Mouse (Mus musculus): ENCODE data around the gene Pced1b.
"Not testable (repeated sequence)": the region's sequence is repeated elsewhere in the genome, so short reads cannot be mapped to it uniquely, and the experiment has no call there.

The Pced1b gene

DNA sequence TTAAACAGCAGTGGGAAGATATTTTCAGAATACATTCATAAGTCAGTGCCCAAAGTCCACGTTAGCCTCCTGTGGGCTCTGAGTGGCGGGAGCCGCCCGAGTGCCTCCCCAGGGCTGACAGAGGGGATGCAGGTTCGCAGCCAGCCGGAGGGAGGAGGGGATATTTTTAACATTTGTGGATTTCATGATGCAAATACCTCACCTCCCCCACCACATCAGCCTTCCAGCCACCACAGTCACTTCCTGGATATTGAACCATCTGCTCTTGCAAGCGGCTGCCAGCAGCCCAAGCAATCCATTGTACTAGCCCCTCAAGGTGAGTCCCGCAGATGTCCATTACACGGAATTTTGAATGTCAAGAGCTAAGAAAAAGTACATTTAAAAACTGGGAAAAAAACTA, 95.4 kb downstream of the Pced1b start:
- DNase-seq (ENCODE audit: low spot score in 2 of 2), result no peak

DNA sequence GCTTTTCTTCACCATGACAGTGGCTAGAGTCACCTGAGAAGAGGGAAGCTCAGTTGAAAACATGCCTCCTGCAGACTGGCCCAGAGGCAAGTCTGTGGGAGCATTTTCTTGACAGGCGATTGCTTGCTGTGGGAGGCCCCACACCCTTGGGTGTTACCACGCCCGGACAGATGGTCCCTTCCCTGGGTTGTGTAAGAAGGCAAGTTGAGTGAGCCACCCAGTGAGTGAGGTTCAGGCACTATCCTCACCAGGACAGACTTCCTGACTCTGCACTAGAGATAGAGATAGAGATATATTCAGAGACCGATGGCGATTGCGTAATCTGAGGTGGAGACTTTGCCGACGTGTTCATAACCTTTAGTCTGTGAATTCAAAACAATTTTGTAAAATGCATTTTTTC, 96.0 kb downstream of the Pced1b start:
- DNase-seq (ENCODE audit: low spot score in 2 of 2), result peak in 1 of 2 experiments; percentile 12

DNA sequence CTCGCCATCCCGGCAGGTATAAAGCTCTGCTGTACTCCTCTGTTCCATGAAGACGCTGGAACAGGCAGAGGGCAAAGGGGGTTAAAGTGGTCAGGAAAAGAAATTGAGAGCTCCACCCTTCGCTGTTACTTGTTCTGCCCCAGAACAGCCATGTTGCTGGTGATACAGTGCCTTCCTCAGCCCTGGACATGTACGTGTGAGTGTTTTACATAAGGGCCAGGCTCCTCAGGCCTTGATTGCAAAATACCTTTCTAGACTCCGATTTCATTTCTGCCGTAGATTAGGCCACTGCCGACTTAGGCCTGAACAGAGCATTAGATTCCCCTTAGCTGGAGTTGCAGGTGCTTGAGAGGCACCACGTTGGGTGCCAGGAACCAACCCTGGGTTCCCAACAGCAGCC, 97.0 kb downstream of the Pced1b start:
- no peak for DNase-seq (ENCODE audit: low spot score in 2 of 2)

DNA sequence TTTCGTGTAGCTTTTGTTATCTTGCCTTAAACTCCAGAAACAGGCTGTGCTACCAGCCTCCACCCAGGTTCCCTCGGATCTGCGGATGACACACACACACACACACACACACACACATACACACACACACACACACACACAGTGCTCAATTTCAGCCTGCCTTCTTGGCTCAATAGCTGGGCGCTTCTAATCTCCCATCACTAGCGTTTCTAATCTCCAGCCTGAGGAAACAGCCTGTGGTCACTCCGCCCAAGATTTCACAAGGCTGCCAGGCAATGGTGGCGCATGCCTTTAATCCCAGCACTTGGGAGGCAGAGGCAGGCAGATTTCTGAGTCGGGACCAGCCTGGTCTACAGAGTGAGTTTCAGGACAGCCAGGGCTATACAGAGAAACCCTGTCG, 98.2 kb downstream of the Pced1b start:
- no peak for DNase-seq (ENCODE audit: low spot score in 2 of 2)

DNA sequence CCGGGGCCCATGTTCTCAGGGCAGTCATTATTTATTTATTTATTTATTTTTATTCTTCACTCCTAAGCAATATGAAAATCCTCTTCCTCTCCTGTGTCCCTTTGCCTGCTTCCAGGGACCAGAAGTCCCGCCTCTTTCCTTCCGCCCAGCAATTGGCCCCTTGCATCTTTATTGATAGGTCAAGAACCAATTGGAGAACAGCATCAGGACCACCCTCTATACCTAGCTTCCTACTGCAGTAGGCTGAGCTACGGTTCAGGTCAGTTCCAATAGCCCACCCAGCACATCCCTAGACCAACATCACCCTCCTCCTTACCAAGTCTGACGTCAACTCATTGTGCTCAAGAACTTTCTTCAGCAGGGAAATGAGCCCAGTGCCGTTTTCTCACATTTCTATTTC, 99.0 kb downstream of the Pced1b start:
- no peak for DNase-seq (ENCODE audit: low spot score in 2 of 2)

DNA sequence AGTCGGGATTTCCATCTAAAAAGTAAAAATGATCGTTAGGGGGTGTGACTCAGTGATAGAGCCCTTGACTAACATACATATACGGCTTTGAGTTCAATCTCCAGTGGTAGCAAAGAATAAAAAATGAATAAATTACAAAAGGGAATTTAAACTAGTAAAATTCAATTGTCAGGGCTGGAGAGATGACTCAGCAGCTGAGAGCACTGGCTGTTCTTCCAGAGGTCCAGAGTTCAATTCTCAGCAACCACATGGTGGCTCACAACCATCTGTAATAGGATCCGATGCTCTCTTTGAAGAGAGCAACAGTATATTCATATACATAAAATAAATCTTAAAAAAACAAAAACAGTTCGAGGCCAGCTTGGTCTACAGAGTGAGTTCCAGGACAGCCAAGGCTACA, 99.5 kb downstream of the Pced1b start:
- DNase-seq (ENCODE audit: low spot score in 2 of 2), result no peak

DNA sequence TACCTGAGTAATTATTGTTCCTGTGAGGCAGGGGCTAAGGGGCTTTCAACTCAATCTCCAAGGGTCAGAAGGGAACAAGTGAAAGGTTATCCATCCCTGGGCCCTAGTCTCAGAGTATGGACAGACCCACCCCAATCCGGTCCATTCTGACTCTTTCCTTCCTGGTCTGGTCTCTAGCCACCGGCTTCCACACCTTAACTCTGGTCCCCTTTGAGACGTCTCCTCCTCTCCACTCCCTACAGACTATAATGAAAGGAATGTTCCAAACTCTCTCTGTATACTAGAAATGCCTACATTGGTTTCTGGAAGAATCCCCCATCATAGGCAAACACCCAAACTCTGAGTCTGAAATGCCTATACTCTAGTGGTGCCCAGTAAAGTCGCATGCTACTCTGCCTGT, 100.0 kb downstream of the Pced1b start:
- DNase-seq (ENCODE audit: low spot score in 2 of 2), result no peak

DNA sequence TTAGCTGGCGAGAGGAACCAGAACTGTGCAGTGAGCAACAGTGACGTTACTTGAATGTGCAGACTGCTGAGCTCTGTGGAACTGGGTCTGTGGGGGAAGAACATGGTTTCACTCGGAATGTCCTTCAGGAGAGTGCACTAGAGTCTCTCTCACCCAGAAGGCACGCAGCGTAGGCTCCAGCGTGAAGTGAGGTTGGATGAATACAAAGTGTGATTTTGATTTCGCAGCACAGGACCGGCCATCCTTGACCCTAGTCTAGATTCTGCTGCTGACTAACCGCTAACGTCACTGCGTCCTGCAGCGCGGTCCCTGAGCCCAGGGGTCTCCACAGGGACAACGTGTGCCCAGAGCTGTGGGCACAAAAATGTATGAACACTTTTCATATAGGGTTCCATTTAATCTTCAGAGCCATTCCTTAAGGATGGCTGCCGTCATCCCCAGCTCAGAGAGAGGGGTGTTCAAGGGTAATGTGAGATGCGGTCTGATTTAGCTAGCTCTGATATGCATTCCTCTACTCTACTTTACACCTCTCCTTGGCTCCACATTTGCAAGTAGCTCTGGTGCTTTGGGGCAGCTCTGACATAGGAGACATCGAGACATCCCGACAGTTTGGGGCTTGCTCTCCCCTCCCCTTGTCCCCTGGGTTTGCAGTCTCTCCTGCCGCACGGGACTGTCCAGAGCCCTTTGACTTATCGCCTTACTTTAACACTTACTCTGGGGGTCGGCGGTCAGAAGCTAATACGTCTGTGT, 101.8 kb downstream of the Pced1b start:
- no peak for DNase-seq (ENCODE audit: low spot score in 2 of 2)

DNA sequence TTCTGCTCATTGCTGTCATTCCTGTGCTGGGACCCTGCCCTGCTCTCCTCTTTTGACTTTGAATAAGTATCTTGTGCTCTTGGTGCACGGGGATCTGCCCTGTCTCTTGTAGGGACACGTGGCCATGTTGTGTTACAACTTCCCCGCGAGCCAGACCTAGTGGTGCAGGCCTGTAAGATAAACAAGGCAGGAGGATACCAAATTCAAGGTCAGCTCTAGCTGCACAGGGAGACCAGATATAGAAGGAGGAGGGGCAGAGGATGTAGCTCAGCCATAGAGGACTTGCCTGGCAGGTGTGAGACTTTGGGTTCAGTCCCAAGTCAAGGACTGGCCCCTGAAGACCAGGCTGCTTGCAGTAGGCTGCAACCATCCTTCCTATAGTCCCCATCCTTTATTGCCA, 103.6 kb downstream of the Pced1b start:
- no peak for DNase-seq (ENCODE audit: low spot score in 2 of 2)

DNA sequence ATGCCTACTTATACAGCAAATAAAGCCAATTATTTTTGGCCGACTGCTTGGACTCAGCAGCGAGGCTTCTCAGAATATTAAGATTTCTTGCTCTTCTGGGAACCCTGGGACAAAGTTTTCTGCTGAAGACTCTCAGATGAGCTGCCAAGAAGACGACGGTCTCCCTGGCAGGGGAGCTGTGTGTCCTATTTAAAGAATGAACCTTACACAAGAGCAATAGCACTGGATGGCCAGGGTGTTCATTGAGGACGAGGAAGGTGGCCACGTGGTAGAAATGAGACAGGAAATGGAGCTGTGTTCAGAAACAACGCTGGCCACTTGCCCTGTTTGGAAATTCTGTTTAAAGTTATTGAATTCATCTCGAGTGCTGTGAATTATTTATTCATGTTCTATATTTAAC, 104.1 kb downstream of the Pced1b start:
- DNase-seq (ENCODE audit: low spot score in 2 of 2), result no peak

DNA sequence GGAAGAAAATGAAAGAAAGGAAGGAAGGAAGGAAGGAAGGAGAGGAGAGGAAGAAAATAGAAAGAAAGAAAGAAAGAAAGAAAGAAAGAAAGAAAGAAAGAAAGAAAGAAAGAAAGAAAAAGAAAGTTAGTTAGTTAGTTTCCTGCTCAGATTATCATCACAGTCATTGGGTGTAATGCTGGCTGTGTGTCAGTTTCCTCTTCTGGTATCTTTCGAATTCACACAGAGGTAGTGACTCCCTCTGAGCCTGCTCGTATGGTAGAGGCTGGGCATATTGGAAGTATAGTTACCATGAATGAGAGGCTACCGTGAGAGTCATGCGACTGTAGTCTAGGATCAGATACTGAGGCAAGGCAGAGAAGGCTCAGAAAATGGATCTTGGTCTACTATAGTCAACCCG, 104.8 kb downstream of the Pced1b start:
- no peak for DNase-seq (ENCODE audit: low spot score in 2 of 2)

DNA sequence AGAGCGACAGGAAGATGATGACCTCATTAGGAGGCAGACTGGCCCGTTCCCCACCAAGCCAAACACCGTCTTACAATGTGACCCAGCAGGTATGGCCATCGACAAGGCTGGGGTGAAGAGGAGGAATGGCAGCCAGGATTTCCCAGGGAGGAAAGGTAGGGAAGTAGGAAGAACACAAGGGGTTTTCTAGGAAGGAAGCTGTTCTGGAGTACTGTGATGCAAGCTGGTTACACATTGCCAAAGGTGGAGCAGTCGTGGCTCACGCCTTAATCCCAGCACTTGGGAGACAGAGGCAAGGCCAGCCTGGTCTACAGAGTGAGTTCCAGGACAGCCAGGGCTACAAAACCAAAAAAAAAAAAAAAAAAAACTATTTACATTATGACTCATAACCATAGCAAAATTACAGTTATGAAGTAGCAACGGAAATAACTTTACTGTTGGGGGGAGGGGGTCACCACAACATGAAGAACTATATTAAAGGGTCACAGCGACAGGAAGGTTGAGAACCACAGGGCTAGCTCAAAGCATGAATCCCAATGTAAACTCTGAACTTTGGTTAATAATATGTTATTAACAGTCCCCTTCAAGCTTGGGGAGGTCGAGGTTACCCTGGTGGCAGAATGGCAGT, 108.9 kb downstream of the Pced1b start:
- DNase-seq (ENCODE audit: low spot score in 2 of 2), result no peak

DNA sequence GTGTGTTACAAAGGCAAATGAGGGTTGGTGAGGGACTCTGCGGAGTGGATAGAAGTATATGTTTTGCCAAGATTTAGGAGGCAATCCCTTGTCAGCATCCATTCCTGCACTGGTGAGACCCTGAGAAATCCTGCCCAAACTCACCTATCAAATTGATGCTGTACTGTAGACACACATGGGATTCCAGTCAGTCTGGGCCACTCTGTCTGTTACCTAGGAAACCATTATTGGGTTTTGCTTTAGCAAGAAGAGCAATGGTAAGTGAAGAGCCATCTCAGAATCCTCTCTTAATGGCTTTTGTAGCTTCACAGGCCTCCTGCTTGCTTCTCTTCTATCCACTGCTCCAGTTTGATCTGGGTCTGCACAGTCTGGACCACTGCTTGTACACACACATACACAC, 110.1 kb downstream of the Pced1b start:
- DNase-seq (ENCODE audit: low spot score in 2 of 2), result no peak

DNA sequence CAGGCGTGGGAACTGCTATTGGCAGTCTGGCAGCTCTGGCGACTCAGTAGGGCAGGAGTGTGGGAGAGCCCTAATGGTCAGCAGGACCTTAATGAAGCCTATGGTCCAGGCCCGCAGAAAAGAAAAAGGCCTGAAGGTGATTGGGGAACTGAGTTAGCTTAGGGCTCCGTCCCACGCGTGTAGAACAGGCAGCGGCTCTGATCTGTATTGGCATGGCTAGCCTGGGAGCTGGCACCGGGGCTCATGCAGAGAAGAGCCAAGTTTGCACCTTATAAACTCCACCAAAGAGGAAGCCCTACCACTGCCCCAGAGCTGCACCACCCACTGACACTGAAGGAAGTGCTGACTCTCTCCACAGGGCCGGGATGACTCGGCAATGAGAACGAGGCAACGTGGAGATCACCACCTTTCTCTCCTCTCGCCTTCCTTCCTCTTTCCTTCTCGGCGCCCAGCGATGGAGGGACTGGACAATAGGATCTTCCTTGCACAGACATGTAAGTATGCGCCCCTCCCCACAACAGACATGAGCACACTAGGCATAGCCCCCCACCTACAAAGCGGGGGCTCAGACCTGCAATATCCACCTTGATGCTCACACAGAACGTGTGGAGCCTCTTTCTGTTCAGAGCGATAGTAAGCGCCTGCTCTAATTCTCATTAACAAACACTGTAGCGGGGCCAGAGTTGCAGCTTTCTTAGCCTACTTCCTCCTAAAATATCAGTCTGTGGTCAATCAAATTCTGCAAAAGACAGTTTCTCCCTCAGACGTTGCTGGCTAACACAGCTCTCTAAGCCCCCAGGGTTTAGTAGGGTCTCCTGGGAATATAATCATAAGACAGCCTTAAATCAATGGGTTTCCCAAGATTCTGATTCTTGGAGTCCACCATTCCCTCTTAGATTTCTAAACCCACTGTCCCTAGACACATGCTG, 114.2 kb downstream of the Pced1b start:
- peak; percentile 33 to 44 for DNase-seq (ENCODE audit: low spot score in 2 of 2)

DNA sequence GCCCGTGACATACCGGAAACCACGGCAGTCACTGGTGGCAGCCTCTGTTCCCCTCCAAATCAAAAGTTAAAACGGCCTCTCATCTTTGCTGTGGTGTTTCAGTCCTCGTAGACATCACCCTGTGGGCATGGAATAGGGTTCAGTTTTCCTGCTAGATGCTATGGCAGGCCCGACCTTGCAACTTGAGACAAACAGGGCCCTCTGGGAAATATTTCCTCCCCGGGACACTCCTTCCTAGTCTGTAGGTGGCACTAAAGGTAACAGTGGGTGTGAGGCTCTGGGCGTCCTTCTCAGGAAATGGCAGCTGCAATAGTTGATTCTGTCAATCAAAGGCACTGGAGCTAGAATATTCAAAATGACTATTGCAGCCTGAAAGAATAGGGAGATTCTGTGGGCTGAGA, 114.9 kb downstream of the Pced1b start:
- DNase-seq (ENCODE audit: low spot score in 2 of 2), result peak; percentile 33 to 47

DNA sequence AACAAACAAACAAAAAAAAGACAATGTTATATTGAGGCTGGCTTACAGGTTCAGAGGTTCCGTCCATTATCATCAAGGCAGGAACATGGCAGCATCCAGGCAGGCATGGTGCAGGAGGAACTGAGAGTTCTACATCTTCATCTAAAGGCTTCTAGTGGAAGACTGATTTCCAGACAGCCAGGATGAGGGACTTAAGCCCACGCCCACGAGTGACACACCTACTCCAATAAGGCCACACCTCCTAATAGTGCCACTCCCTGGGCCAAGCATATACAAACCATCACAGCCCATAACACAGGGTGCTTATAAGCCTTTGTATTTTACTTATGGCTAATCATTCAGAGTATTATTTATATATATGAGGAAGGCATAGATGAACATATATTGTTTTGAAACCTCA, 117.4 kb downstream of the Pced1b start:
- DNase-seq (ENCODE audit: low spot score in 2 of 2), result not testable (repeated sequence)

DNA sequence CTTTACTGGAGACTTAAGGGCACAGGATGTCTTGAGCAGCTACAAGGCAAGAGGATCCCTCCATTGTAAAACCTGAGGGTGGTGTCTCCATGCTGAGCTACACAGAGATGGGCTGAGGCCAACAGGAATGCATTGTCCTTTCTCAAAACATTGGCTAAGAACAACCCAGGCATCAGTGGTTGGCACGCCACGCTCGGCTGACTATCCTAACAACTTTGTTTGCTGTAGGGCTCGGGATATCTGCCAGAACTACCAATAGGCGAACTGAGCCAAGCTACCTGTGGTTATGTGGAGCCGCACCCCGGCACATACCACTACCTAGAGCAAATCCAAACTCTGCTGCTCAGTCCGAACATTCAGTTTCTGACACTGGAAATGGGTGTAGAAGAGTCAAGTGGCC, 118.1 kb downstream of the Pced1b start:
- DNase-seq (ENCODE audit: low spot score in 2 of 2), result no peak

DNA sequence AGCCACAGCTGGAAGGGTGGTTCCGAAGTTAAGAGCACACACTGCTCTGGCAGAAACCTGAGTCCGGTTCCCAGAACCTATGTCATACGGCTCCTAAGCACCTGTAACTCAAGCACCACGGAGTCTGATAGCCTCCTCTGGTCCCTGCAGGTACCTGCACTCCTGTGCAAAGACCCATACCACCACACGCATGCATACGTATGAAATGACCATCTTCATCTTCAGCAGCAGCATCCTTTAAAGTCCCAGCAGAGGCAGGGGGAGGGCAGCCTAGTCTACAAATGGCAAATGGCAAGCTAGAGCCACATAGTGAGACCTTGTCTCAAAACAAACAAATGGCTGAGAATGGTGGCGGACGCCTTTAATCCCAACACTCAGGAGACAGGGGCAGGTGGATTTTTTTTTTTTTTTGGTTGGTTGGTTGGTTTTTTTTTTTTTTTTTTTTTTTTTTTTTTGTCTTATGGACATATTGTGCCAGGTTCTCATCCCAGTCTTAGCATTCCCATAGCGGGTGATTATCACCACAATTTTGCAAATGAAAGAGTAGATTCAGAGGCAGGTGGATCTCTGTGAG, 121.2 kb downstream of the Pced1b start:
- DNase-seq (ENCODE audit: low spot score in 2 of 2), result no peak

DNA sequence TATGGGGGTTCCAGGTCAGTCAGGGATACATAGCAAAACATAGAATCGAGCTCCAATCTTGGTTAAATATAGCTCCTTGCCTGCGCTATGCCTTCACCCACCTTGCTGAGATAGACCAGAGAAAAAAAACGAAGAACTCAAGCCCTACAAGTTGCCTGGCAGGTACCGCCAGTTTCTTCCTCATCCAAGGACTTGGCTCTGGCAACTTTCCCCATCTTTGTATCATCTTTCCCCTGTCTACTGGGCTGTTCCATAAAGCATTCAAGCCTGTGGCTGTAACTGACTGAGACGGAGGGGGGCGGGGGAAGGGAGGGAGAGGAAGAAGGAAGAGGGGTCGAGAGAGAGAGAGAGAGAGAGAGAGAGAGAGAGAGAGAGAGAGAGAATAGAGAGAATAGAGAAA, 121.7 kb downstream of the Pced1b start:
- no peak for DNase-seq (ENCODE audit: low spot score in 2 of 2)

DNA sequence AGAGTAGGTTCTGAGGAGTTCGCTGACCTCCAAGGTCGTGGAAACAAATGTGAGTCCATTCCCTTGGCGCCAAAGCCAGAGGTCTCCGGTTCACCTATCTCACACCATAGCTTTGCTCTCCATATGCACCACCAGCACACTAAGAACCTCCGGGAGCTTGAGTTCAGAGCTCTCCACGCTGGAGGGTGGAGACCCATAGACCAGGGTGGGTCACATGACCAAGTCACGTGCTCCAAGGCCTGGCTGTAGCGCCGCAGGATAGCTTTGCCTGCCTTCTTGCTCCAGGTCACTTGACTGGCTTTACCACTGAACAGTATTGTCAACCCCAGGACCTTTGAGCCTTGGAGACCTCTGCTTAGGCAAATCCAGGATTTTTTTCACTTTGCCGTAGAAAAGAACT, 122.2 kb downstream of the Pced1b start:
- no peak for DNase-seq (ENCODE audit: low spot score in 2 of 2)

DNA sequence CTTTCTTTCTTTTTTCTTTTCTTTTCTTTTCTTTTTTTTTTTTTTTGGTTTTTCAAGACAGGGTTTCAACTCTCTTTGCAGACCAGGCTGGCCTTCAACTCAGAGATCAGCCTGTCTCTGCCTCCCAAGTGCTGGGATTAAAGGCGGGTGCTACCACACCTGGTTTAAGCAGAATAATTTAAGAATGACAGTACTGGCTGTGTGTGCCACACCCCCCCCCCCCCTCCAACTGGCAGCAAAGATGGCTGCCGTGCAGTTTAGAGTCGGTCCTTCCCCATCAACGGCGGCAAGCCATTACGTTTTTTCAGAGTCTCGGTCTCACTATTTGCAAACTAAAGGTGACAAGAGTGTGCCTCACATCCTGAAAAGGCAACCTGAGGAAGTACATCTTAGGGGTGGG, 124.0 kb downstream of the Pced1b start:
- DNase-seq (ENCODE audit: low spot score in 2 of 2), result no peak

DNA sequence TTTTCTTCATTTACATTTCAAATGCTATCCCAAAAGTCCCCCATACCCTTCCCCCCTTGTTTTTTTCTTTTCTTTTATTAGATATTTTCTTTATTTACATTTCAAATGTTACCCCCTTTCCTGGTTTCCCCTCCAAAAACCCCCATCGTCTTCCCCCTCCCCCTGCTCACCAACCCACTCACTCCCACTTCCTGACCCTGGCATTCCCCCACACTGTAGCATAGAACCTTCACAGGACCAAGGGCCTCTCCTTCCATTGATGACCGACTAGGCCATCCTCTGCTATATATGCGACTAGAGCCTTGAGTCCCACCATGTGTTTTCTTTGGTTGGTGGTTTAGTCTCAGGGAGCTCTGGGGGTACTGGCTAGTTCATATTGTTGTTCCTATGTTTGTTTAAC, 125.1 kb downstream of the Pced1b start:
- not testable (repeated sequence) for DNase-seq (ENCODE audit: low spot score in 2 of 2)
